Mouse (Mus musculus): ENCODE measurements around the gene Rhoq.

- TF ChIP-seq CTCF (IDR thresholded peaks at IDR 0.05; ENCODE audit: borderline replicate concordance, insufficient read depth, low read depth, low read length) (no peak), POLR2A (IDR thresholded peaks at IDR 0.05; ENCODE audit: borderline replicate concordance, insufficient read depth, low read length) (no peak)
Measured at GRCm38 (mm10) chr17:86968581-86968980, 5.7 kb downstream of the Rhoq start.

Measured in cerebellum, adult 2 months (tissue).